Mouse (Mus musculus) layer of hippocampus, adult 11-12 months (tissue): Measurements from ENCODE around the gene Leng9.

Experiments used
- DNase-seq: peaks from one replicate; pipeline ENCODE4 v3.0.0; 2022; ENCODE audit warnings: low spot score

Leng9 gene

DNA sequence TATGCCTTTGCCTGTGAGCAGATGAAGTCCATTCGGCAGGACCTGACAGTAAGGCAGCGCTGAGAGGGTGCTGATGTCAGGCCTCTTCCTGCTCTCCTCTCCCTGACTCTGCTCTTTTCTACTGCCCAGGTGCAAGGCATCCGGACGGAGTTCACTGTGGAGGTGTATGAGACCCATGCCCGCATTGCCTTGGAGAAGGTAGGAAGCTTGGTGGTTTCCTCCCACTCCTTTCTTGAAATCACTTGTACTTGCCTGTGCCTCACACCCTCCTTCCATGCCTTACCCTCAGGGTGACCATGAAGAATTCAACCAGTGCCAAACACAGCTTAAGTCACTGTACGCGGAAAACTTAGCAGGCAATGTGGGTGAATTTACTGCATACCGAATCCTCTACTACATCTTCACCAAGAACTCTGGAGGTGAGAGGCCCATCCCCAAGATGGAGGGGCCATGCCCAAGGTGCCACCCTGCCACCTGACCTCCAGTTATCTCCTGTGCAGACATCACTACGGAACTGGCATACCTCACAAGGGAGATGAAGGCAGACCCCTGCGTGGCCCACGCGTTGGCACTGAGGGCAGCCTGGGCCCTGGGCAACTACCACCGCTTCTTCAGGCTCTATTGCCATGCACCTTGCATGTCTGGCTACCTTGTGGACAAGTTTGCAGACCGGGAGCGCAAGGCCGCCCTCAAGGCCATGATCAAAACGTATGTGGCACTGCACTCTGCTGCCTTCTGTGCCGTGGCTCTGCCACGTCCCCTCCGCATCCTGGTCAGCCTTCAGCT, 5.2 kb downstream of the Leng9 start:
- DNase-seq = peak; percentile 17

DNA sequence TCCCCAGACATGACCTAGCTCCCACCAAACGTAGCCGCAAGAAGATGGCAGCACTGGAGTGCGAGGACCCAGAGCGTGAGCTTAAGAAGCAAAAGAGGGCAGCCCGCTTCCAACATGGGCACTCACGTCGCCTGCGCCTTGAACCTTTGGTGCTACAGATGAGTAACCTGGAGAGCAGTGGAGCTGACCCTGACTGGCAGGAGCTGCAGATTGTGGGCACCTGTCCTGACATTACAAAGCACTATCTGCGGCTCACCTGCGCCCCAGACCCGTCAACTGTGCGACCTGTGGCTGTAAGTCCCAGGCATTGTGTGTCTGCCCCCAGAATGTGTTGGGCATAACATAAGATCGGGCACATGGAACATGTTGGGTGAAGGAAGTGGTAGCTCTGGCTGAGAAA, 6.1 kb downstream of the Leng9 start:
- peak; percentile 9 for DNase-seq

- DNase-seq = no peak
Observed at GRCm38 (mm10) chr7:4143506-4143905, 6.7 kb downstream of the Leng9 start.

GRCm38 (mm10) chr7:4142796-4143445, 7.3 kb downstream of the Leng9 start:
- peak; percentile 9 for DNase-seq

DNA sequence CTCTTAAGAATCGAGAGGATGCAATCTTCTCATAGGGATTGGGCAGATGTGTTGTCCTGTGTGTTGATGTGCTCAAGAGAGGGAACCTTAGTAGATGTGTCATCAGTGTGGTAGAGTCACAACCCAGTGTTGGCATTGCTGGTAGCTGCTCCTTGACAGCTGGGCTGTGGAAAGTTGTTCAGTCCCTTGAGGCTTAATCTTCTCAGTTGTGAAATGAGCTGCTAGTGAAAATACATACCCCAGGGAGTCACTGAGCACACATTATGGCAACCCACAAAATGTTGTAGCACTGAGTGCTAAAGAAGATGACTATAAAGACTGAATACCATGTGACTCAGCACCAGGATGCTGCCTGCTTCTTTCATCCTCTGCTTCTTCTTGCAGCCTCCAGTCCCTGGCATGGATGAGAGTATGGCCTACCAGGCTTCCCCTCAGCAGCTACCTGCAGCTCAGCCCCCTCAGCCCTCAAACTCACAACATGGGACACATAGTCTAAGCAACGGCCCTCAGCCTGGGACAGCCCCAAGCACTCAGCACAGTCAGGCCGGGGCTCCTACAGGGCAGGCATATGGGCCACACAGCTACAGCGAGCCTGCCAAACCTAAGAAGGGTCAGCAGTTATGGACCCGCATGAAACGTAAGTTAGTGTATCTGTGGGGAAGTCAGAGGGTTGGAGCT, 8.4 kb downstream of the Leng9 start:
- DNase-seq = peak; percentile 2

GRCm38 (mm10) chr7:4139391-4139790, 10.8 kb downstream of the Leng9 start:
- peak; percentile 2 for DNase-seq

DNA sequence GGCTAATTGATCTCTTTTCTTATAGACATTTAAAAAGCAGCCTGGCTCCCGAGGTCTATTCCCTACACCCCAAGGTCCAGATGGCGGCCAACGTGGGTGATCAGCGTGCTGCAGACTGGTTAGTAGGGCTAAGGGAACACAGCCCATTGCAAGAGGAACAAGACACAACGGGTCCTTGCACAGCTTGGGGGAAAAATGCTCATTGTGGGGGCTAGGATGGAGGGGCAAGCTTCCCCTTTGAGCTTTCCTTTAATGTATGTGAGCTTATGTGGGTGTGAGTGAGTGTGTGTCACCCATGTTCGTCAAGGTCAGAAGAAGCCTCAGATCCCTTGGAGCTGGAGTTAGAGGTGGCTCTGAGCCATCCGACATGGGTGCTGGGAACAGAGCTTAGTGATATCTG, 11.5 kb downstream of the Leng9 start:
- peak; percentile 3 for DNase-seq

GRCm38 (mm10) chr7:4138181-4138580, 12.0 kb downstream of the Leng9 start:
- peak; percentile 2 for DNase-seq

- DNase-seq = no peak
Observed at GRCm38 (mm10) chr7:4137746-4138145, 12.4 kb downstream of the Leng9 start.

- peak; percentile 99 for DNase-seq
Observed at GRCm38 (mm10) chr7:4136771-4137531, 13.2 kb downstream of the Leng9 start, which contains the start of gene Leng8. Gene Leng8 (plus strand): TSS chr7:4137039.

- DNase-seq = no peak
Observed at GRCm38 (mm10) chr7:4136404-4136770, 13.8 kb downstream of the Leng9 start.

DNA sequence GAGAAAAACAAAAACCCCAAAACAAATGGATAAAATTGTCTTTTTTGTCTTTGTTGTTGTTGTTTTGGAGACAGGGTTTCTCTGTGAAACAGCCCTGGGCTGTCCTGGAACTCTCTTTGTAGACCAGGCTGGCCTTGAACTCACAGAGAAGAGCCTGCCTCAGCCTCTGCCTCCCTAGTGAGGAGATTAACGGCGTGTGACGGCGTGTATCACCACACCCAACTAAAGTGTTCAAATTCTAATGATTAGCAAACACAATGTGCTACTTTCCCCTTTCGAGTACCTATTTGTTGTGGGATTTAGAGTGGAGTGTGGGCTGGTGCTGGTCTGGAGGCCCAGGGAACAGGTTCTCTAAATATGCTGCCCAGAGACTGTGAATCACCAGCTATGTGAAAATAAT, 15.3 kb downstream of the Leng9 start:
- peak; percentile 2 for DNase-seq

GRCm38 (mm10) chr7:4132998-4133397, 17.2 kb downstream of the Leng9 start:
- DNase-seq = no peak

- peak; percentile 72 for DNase-seq
Observed at GRCm38 (mm10) chr7:4132581-4132980, 17.6 kb downstream of the Leng9 start.

DNA sequence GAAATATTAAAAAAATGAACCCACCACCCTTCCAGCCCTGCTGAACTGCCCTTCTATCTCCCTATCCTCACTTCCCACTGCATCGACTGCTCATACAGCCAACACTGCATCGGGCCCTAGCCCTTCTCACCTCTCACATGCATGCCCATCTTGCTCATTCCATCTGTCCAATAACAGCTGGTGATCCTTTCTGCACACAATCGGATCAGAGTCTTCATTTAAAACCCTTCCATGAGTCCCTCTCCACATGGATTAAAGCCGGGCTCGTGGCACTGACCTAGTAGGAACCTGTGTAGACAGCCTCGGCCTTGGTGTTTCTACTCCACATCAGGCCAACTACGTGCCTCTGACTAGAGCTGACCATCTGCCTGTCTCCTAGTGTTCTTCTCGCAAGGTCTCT, 18.2 kb downstream of the Leng9 start:
- peak; percentile 14 for DNase-seq

DNA sequence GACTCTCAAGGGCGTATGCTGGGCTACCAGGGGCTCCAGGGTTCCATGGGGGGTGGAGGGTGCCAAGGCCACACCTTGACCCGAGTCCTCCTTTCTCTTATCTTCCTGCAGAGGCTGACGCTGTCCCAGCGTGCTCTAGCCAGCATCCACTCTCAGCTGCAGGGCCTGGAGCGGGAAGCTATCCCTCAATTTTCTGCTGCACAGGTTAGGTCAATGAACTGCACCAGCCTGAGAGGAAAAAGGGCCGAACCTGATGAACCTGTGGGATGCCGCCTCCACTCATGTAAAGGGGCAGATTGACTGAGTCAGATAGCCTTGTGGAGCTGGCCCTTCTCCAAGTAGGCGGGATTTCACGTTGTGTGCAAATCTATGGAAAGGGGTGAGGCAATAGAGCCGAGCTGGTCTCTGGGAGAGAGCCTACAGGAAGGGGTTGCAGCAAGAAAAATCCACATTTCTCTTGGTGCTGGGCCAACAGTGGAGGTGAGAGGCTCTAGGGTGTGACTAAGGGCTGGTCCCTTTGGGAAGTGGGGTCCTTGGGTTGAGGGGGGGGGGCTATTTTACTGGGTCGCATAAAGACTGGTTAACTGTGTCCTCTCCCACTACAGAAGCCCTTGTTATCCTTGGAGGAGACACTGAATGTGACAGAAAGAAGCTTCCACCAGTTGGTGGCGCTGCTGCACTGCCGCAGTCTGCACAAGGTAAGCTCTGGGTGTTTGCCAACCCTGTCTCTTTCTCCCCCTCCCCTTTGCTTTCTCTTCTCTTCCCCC, 19.3 kb downstream of the Leng9 start:
- DNase-seq = peak; percentile 90

GRCm38 (mm10) chr7:4128860-4129259, 21.3 kb downstream of the Leng9 start:
- no peak for DNase-seq

GRCm38 (mm10) chr7:4127894-4128293, 22.3 kb downstream of the Leng9 start:
- DNase-seq = no peak

DNA sequence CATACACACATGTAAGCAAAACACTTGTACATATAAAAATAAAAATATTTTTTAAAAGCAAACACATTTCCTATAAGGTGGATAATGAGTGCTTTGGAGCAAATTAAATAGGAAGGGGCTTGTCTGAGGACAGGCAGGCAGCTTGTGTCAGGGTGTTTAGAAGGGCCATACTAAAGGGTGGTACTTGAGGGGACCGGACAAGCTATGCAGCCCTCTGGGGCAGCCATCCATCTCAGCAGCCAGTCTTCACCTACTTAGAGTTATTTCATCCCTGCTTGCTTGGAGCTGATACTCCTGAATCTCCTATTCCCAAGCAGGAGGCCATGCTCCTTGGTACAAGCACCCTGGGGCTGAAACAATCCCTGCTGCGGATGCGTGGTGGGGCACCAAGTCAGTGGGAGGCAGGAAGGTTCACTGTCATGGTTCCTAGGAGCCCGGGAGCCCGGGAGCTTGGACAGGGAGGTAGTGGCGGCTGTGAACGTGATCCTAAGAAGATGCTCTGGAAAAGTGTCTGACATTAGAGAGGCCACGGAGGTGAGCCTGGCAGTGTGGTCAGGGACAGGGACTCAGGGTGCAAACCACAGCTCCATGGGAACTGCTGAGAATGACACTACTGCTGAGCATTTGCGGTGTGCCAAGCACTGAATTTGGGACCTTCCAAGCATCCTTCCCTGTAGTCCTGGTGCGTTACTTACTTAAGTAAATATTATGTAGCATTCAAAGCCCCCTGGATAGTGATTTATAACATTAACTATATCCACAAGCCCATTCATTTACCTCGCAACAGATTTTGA, 23.0 kb downstream of the Leng9 start:
- no peak for DNase-seq

GRCm38 (mm10) chr7:4125306-4125705, 24.9 kb downstream of the Leng9 start:
- no peak for DNase-seq

- no peak for DNase-seq
Observed at GRCm38 (mm10) chr7:4124856-4125255, 25.3 kb downstream of the Leng9 start.
